Mouse (Mus musculus) cerebellum, adult 2 months (tissue): Measurements from ENCODE around the gene BC005537. TPM values are rescaled to one million over a fixed set of nuclear protein-coding genes. Genes with fewer than 3 reads are reported as not detected.
A peak's percentile ranks its signal among the peaks of the same experiment; 100 is the strongest.
"Not testable (repeated sequence)": the region's sequence is repeated elsewhere in the genome, so short reads cannot be mapped to it uniquely, and the experiment has no call there.

Experiments used
- DNase-seq, 2 experiments: peaks; one replicate each; pipeline ENCODE4 v3.0.0; 2021
- H3K27ac ChIP-seq: fragments of 200-500 bp; 2 replicates; pipeline ENCODE4 v1.5.1; 2012; ENCODE audit warnings: low read length, control low read depth, inconsistent platforms; ENCODE audit not compliant: insufficient read depth
- H3K27me3 ChIP-seq: fragments of 200-500 bp; 2 replicates; pipeline ENCODE4 v1.6.1; 2012; ENCODE audit warnings: inconsistent platforms, mild to moderate bottlenecking, low read length, moderate library complexity; ENCODE audit not compliant: control insufficient read depth, insufficient read depth
- H3K4me1 ChIP-seq: fragments of 200-500 bp; 2 replicates; pipeline ENCODE4 v1.6.1; 2011; ENCODE audit warnings: low read length; ENCODE audit not compliant: control insufficient read depth, insufficient read depth
- H3K4me3 ChIP-seq: fragments of 200-500 bp; replicated peaks from 2 replicates; pipeline ENCODE3; 2011; ENCODE audit warnings: mild to moderate bottlenecking, low read depth, low read length, control low read depth; ENCODE audit not compliant: insufficient read depth
- CTCF ChIP-seq: fragments of 200-500 bp; IDR thresholded peaks from 2 replicates; pipeline ENCODE4 v1.5.1; 2011; ENCODE audit warnings: low read depth, mild to moderate bottlenecking, control low read depth, low read length, moderate library complexity, borderline replicate concordance; ENCODE audit not compliant: insufficient read depth
- POLR2A ChIP-seq: fragments of 200-500 bp; IDR thresholded peaks from 2 replicates; pipeline ENCODE4 v1.6.1; 2011; ENCODE audit warnings: low read length, control low read depth, borderline replicate concordance; ENCODE audit not compliant: insufficient read depth
- WGBS: fragments of 180-500 bp; shearing (Covaris S2); methylation state at CpG from one replicate; pipeline ENCODE4 v1.1.7; 2018; 5-methylcytosine and 5-hydroxymethylcytosine counted together
- polyA plus RNA-seq: library from polyadenylated mRNA; depleted of rRNA; stranded (reverse); fragments of >200 nt; gene quantifications from 2 replicates; pipeline ENCODE4 v1.2.3, GENCODE M21; 2012

Gene BC005537
- polyA plus RNA-seq, 1 experiment: 107 TPM

DNA sequence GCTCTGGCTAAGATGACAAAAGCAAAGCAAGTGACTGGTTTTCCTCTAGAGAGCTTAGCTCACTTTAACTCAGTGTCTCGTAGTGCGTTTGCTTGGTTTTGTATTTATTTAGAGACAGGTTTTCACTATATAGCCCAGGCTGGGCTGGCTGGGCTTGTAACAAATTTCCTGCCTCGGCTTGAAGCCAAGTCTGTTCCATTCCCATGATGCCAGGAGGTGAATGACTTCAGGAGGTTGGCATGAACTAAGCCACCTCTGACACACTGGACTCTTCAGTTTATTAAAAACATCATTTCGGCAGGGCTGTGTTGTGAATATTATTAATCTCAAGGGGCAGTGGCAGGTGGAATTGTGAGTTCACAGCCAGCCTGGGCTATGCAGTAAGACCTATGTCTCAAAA lies 24.1 kb downstream of the BC005537 start:
- TF ChIP-seq CTCF (no peak), POLR2A (no peak)
- no peak overlapping the region for H3K4me3 ChIP-seq
- H3K27me3 ChIP-seq: no peaks in the 10 kb centered on the region
- no peak overlapping the region for H3K27ac ChIP-seq
- peaks cover 7% of the 10 kb centered on the region for H3K4me1 ChIP-seq
- WGBS: 10% methylated on average over 4 of the region's 4 CpGs
- DNase-seq: peak; percentile 46 to 58

- TF ChIP-seq POLR2A (no peak), CTCF (no peak)
- H3K27ac ChIP-seq: no peak overlapping the region
- peaks cover 7% of the 10 kb centered on the region for H3K4me1 ChIP-seq
- no peak overlapping the region for H3K4me3 ChIP-seq
- DNase-seq: no peak
- WGBS: 71% methylated on average over 7 of the region's 7 CpGs
- H3K27me3 ChIP-seq: no peaks in the 10 kb centered on the region
Observed at GRCm38 (mm10) chr13:24826116-24826515, 24.7 kb downstream of the BC005537 start.

GRCm38 (mm10) chr13:24830756-24831352 lies 29.4 kb downstream of the BC005537 start:
- WGBS: under 1% methylated on average over 20 of the region's 20 CpGs
- peak overlapping the region; percentile 99 for H3K4me3 ChIP-seq
- H3K27ac ChIP-seq: peak overlapping the region; percentile 84
- TF ChIP-seq CTCF: no peak
- no peak for TF ChIP-seq POLR2A
- DNase-seq: peak in 1 of 2 experiments; percentile 25
- no peaks in the 10 kb centered on the region for H3K27me3 ChIP-seq
- H3K4me1 ChIP-seq: peaks cover 2% of the 10 kb centered on the region; the same call in 1 of the 2 replicates

DNA sequence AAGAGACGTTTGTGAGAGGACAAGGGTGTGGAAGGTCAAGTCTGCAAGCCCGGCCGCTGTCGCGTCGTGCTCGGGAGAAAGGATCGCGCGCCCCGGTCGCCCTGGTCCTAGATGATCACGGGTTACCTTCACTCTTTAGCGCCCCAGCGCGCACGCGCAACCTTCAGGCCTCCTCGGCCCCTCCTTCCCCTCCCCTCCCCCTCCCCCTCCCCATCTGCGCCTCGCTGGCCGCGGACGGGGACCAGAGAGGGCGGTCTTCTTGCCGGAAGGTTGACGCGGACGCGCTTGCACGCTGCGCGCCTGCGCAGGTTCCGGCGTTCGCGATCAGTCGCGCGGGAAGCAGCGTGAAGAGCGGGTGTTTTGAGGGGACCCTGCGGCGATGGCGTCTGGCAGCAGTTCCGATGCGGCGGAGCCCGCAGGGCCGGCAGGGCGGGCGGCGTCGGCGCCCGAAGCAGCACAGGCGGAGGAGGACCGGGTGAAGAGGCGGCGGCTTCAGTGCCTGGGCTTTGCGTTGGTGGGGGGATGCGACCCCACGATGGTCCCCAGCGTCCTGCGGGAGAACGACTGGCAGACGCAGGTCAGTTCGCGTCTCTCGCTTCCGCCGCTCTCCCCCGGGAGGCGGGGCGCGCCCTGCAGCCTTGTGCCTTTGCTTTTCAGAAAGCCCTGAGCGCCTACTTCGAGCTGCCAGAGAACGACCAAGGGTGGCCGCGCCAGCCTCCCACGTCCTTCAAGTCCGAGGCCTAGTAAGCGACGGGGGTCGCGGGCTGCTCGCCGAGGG lies 30.1 kb downstream of the BC005537 start, which contains the start of the genes Acot13 and Tdp2:
Acot13 (minus strand) TSS at position 188 of the 778 bp plus-strand sequence.
Tdp2 (plus strand) TSS at position 327 of the 778 bp plus-strand sequence.
- H3K4me1 ChIP-seq: peaks cover 2% of the 10 kb centered on the region; the same call in 1 of the 2 replicates
- H3K4me3 ChIP-seq: peak within 1 kb of the TSS; percentile 99
- DNase-seq: peak; percentile 95 to 97
- TF ChIP-seq CTCF (no peak), POLR2A (peak; percentile 90)
- under 1% methylated on average over 90 of the region's 90 CpGs for WGBS
- H3K27me3 ChIP-seq: no peaks in the 10 kb centered on the region
- peak within 1 kb of the TSS; percentile 84 for H3K27ac ChIP-seq

DNA sequence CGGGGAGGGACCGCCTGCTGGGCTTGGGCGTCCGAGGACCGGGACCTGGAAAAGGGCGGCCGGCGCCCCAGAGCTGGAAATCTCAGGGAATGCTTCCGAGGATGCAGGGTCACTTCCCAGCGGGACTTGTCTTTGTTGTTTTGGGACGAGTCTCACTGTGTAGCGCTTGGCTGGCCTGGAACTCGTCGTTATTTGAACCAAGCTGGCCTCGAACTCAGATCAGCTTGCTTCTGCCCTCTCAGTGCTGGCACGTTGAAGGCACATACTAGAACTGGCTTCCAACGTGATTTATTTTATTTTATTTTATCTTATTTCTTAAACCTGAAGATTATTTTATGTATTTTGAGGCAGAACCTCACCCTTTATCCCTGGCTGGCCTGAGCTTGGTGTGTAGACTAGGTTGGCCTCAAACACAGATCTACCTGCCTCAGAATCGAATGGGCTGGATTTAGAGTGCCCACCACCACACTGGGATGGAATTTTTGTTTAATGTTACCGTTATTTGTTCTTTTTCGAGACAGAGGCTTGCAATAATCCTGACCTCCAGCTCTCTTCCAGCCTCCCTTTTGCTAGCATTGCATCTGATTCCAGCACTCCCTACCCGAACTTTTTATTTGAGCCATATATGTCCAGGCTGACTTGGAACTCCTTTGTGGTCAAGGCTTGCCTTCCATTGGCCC lies 30.8 kb downstream of the BC005537 start:
- TF ChIP-seq POLR2A: no peak
- TF ChIP-seq CTCF: no peak
- Histone ChIP-seq H3K4me1 (peaks cover 2% of the 10 kb centered on the region; the same call in 1 of the 2 replicates), H3K27ac (peak overlapping the region; percentile 31), H3K4me3 (peak overlapping the region; percentile 81), H3K27me3 (no peaks in the 10 kb centered on the region)
- DNase-seq: no peak
- 2% methylated on average over 21 of the region's 21 CpGs for WGBS

DNA sequence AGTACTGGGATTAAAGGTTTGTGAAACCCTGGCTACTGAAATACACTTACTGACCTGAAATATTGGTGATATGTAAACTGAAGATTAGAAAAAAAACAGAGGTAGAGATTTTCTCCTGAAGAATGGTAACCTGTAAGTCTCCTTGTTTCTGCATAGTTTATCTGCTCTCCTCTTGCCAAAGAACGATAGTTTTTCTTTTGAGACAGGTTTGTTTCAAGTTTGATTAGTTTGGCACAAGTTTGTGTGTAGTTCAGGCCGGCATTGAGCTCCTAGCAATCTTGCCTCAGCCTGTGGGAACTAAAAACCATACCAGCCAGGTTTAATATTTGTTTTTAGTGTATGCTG lies 31.3 kb downstream of the BC005537 start:
- no peak overlapping the region for H3K27ac ChIP-seq
- WGBS: 9% methylated on average over 2 of the region's 2 CpGs
- TF ChIP-seq POLR2A (no peak), CTCF (no peak)
- peak overlapping the region; percentile 81 for H3K4me3 ChIP-seq
- DNase-seq: no peak
- no peaks in the 10 kb centered on the region for H3K27me3 ChIP-seq
- peaks cover 2% of the 10 kb centered on the region; the same call in 1 of the 2 replicates for H3K4me1 ChIP-seq

GRCm38 (mm10) chr13:24837765-24838164 lies 36.3 kb downstream of the BC005537 start:
- not testable (repeated sequence) for H3K4me3 ChIP-seq, H3K27me3 ChIP-seq, DNase-seq, H3K4me1 ChIP-seq, H3K27ac ChIP-seq
- 94% methylated on average over 8 of the region's 8 CpGs for WGBS

DNA sequence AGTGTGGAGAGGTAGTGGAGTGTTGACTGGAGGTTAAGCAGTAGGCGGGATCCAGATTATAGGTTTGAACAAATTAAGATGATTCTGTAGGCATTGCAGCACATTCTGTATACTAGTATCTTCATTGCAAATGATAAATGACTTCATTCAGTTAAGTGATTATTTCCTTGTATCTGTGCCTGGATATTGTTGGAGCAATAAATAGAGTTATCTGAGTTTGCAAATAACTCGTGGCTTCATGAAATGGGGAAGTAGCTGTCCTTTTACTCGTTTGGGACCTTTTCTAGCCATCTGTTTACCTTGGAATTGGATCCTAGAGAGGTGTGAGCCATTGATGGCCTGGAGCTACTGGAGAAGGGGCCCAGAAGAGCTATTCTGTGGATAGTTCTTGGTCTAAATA lies 38.4 kb downstream of the BC005537 start:
- Histone ChIP-seq H3K27me3 (no peaks in the 10 kb centered on the region), H3K27ac (no peak overlapping the region), H3K4me1 (no peaks in the 10 kb centered on the region), H3K4me3 (no peak overlapping the region)
- TF ChIP-seq POLR2A: no peak
- TF ChIP-seq CTCF: no peak
- no peak for DNase-seq
- 45% methylated on average over 3 of the region's 3 CpGs for WGBS
